Mouse (Mus musculus) T-helper 2 cell (primary cell): ENCODE measurements around the gene Arrdc4.

Experiments
- in situ Hi-C: fragments of 300-600 bp; cut with MboI, MseI; formaldehyde crosslinking; loops from one replicate; pipeline ENCODE4 v1.15.1; 2025; ENCODE audit warnings: high pct_unique_total_duplicates

Arrdc4 gene

GRCm38 (mm10) chr7:68748761-68749635 is at the start of gene Arrdc4:
Gene Arrdc4 (minus strand): TSS chr7:68749241.
- in situ Hi-C loops: no loop called here

GRCm38 (mm10) chr7:68795578-68795977 is 46.5 kb upstream of the Arrdc4 start:
- in situ Hi-C loops: no loop called here

GRCm38 (mm10) chr7:68788711-68789110 is 39.7 kb upstream of the Arrdc4 start:
- in situ Hi-C loops: no loop called here

- in situ Hi-C loops: no loop called here
Measured at GRCm38 (mm10) chr7:68771757-68772094, 22.7 kb upstream of the Arrdc4 start.

- in situ Hi-C loops: no loop called here
Measured at GRCm38 (mm10) chr7:68770894-68771756, 22.1 kb upstream of the Arrdc4 start.

GRCm38 (mm10) chr7:68765926-68766325 is 16.9 kb upstream of the Arrdc4 start:
- in situ Hi-C loops: no loop called here

- in situ Hi-C loops: no loop called here
Measured at GRCm38 (mm10) chr7:68759148-68759724, 10.2 kb upstream of the Arrdc4 start.

- in situ Hi-C loops: no loop called here
Measured at GRCm38 (mm10) chr7:68756656-68757204, 7.7 kb upstream of the Arrdc4 start.

GRCm38 (mm10) chr7:68749919-68750318 is 878 bp upstream of the Arrdc4 start:
- in situ Hi-C loops: no loop called here

GRCm38 (mm10) chr7:68748361-68748760 is 680 bp downstream of the Arrdc4 start:
- in situ Hi-C loops: no loop called here

GRCm38 (mm10) chr7:68744616-68745015 is 4.4 kb downstream of the Arrdc4 start:
- in situ Hi-C loops: no loop called here

GRCm38 (mm10) chr7:68744206-68744605 is 4.8 kb downstream of the Arrdc4 start:
- in situ Hi-C loops: no loop called here

- in situ Hi-C loops: no loop called here
Measured at GRCm38 (mm10) chr7:68740763-68741162, 8.3 kb downstream of the Arrdc4 start.

GRCm38 (mm10) chr7:68738676-68739399 is 10.2 kb downstream of the Arrdc4 start:
- in situ Hi-C loops: no loop called here

- in situ Hi-C loops: no loop called here
Measured at GRCm38 (mm10) chr7:68726380-68726779, 22.7 kb downstream of the Arrdc4 start.

GRCm38 (mm10) chr7:68724711-68725110 is 24.3 kb downstream of the Arrdc4 start:
- in situ Hi-C loops: no loop called here

- in situ Hi-C loops: no loop called here
Measured at GRCm38 (mm10) chr7:68721520-68721919, 27.5 kb downstream of the Arrdc4 start.

GRCm38 (mm10) chr7:68717988-68718387 is 31.1 kb downstream of the Arrdc4 start:
- in situ Hi-C loops: no loop called here

- in situ Hi-C loops: no loop called here
Measured at GRCm38 (mm10) chr7:68717498-68717897, 31.5 kb downstream of the Arrdc4 start.

- in situ Hi-C loops: no loop called here
Measured at GRCm38 (mm10) chr7:68716926-68717325, 32.1 kb downstream of the Arrdc4 start.

- in situ Hi-C loops: no loop called here
Measured at GRCm38 (mm10) chr7:68712928-68713327, 36.1 kb downstream of the Arrdc4 start.
